Mouse (Mus musculus): ENCODE measurements around the gene Rabgef1. TPM values are rescaled to one million over a fixed set of nuclear protein-coding genes. Genes with fewer than 3 reads are reported as not detected.
A peak's percentile ranks its signal among the peaks of the same experiment; 100 is the strongest.
"Not testable (repeated sequence)": the region's sequence is repeated elsewhere in the genome, so short reads cannot be mapped to it uniquely, and the experiment has no call there.

The Rabgef1 gene
- total RNA-seq, 2 experiments from 2014 or later: 34.7 to 58.1 TPM

DNA sequence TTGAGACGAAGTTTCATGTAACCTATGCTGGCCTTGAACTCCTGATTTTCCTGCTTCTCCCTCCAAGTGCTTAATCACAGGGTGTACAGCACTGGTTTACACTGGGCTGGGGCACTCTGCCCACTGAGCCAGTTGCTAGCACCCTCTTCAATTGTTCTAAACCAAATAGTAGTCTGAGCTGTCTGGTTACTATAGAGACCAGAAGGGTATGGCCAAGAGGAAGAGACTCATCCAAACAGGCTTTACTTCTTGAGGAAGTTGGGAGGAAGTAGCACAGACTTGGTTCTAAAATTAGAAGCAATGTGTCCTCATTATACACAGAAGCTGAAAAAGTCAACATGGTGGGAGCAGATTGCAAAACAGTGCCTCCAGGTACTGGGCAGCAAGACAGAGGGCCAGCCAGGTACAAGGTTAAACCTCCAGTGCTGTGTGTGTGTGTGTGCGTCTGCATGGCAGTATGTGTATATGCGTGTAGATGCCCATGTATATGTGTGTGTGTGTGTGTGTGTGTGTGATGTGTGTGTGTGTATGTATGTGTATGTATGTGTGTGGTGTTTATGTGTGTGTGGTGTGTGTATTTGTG, 33.9 kb downstream of the Rabgef1 start:
- no peak for DNase-seq (ENCODE audit: low spot score in 2 of 2)

DNA sequence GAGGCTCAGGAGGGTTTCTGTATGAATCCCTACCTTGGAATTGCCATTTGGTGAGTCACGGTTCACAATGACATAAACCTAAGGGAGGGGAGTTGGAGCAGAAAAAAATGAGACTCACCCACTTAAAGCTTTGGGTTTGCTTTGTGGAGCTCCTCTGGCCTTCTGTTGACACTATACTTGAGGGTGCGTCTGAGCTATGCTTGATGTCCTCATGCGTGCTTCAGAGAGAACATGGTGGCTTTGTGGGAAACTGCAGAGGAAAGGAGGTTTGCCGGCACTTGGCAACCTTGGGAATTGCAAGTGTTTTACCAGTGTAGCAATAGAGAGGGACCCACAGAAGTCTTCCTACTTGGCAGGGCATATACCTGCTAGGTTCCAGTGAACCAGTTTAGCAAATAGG, 35.7 kb downstream of the Rabgef1 start:
- DNase-seq (ENCODE audit: low spot score in 2 of 2): no peak

DNA sequence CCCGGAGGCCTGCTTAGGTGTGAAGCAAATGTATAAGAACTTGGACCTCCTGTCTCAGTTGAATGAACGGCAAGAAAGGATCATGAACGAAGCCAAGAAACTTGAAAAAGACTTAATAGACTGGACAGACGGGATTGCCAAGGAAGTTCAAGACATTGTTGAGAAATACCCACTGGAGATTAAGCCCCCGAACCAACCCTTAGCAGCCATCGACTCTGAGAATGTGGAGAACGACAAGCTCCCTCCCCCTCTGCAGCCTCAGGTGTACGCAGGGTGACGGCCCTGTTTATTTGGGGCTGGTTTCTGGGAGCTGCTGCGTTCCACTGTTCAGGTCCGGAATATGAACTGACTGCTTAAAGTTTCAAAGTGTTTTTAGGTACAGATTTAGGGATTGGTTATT, 41.4 kb downstream of the Rabgef1 start:
- DNase-seq (ENCODE audit: low spot score in 2 of 2): no peak

DNA sequence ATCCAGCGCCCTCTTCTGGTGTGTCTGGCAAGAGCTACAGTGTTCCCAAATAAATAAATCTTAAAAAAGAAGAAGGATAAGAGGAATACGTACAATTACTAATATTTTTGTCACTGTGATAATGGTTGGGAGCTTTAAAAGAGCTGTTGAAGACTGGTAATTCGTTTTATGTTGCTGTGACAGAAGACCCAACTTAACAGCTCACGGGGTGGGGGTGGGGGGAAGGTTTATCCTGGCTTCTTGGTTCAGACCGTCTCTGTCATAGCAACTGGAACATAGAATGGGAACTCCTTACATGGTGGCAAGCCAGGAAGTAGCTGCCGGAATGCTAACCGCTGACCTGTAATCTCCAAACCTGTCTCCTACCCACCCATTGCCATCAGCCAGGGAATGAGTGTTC, 45.2 kb downstream of the Rabgef1 start, which contains the start of gene Tmem248:
Tmem248 (plus strand) TSS at position 301 of the 400 bp plus-strand sequence.
- DNase-seq (ENCODE audit: low spot score in 2 of 2): no peak

DNA sequence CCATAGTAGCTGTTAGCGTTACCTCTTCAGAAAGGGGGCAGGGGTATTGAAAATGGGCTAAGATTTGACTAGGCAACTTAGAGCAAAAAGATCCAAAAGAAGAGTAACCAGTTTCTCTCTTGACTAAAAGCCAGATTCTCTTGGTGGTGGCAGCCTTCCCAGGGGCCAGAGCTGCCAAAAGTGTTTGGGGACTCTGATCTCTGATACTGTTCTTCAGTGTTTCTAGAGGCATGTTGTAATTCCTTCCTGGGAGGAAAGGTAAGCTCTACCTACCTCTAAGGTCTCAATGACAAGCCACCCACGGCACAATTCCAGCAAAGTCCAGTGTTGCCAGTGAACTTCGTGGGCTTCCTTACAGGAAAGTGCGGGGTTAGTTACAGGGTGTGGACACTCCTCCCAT, 45.8 kb downstream of the Rabgef1 start:
- DNase-seq (ENCODE audit: low spot score in 2 of 2): no peak

DNA sequence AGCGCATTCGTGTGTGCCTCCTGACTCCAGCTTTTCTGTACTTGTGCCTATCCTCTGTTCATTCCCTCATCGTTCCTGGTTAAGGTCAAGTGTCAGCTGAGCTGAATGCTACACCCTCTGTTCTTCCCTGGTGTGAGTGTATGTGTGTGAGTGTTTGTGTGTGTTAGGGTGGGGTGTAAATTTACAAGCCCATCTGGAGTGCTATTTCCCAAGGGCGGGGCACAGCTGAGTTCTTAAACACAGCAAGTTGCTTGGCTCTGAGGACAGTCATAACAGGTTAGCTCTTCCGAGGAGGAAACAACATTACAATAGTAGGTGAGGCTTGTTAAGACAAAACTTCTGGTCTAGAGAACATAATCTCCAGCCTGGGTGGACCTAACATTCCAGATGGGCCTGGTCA, 46.7 kb downstream of the Rabgef1 start:
- DNase-seq (ENCODE audit: low spot score in 2 of 2): no peak

DNA sequence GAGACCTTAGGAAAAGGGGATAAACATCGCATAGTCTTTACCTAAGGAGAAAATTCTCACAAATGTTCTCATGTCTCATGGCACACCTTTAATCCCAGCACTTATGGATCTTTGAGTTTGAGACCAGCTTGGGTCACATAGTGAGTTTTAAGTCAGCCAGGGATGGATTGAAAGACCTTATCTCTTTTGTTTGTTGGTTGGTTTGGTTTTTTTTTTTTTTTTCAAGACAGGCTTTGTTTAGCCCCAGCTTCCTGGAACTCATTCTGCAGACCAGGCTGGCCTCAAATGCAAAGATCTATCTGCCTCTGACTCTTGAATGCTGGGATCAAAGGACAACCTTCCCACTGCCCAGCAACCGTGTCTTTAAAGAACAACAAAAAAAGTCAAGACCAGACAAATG, 49.7 kb downstream of the Rabgef1 start:
- no peak for DNase-seq (ENCODE audit: low spot score in 2 of 2)

DNA sequence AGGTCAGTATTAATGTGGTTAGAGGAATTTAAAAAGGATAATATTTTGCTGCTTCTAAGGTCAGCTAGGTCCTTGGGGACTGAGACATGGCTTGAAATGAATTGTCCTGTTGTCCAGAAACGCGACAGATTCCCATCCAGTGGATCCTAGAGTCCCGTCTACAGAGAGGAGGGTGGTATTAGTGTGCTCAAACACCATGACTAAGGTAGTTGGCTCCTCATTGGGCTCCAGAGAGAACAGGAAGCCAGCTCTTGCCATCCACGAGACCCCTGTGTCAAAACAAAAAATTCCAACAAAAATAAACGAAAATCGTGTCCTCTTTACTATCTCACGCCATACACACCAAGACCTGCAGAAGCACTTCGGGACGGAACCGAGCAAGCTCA, 50.2 kb downstream of the Rabgef1 start:
- no peak for DNase-seq (ENCODE audit: low spot score in 2 of 2)

DNA sequence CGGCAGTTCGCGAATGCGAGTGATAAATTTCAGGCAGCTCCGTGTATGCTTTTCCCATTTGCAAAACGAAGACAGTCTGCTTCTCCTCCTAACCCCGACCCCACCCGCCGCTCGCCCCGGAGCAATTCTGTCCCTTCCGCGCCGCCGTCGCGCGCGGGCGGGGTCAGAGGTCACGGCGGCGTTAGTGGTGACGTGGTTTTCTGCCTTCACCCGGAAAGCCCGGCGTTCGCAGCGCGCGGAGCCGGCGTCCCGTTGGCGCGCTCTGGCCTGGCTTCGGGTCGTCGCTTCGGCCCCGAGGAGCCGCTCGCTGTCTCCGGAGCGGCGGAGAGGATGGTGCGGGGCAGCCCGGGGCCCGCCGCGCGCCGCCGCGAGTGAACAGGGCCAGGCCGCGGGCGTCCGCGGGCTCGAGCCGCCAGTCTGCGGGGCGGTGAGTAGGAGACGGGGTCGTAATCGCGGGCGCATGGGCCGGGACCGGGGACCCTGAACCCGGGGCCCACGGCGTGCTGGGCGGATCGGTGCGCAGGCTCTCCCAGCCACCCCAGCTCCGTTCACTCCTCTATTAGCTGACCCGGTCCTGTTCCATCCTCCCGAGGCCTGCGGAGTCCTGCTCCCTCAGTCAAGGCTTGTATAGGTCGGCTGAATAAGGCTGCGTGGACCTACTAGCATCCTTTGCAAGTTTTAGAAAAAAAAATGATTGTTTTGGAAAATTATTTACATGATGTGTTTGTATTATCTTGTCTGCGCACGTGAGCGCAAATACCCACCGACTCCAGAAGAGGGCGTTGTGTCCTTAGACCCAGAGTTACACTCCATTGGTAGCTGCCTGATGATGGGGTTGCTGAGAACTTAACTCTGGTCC, 50.8 kb downstream of the Rabgef1 start:
- DNase-seq (ENCODE audit: low spot score in 2 of 2): peak; percentile 99

DNA sequence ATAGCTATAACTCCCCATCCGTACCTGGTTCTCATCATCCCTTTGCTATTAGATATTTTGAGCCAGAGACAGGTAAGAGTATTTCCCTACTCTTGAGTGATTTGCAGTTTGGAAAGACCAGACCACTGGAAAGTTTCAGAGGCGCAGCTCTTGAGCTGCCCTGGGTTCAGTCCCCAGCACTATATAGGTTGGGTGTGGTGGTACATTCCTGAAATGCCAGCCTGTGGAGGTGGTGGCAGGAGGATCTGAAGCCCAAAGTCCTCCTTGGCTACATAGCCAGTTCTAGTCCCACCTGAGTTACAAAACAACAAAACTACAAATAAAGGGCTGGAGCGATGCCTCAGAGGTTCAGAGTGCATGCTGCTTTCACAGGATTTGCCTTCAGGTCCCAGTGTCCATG, 55.2 kb downstream of the Rabgef1 start:
- no peak for DNase-seq (ENCODE audit: low spot score in 2 of 2)

DNA sequence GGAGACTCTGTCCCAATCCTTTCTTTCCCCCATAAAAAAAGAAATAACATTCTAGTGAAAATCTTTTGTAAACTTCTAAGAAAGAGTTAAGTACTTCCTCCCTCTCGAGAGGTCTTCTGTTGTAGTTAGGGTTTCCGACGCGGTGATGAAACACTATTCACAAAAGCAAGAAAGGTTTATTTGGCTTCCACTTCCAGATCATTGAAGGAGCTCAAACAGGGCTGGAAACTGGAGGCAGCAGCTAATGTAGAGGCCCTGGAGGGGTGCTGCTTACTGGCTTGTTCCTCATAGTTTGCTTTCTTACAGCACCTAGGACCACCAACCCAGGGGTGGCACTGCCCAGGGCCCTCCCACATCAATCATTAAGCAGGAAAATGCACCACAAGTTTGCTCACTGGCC, 56.5 kb downstream of the Rabgef1 start:
- DNase-seq (ENCODE audit: low spot score in 2 of 2): no peak

DNA sequence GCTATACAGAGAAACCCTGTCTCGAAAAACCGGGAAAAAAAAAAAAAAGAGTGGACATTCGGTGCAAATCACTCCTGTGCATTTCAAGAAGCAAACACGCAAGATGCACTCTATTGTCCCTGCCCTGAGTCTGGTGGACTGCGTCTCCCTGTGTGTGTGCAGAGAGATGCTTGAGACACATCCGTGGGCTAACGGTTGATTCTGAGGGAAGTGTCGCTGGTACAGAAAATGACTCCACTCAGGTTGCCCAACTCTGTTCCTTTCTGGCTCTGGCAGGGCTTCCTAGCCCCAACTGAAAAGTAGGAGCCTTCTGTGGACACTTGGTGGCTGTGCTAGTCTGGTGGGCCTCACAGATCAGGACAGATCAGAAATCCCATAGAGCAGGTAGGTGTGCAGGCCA, 64.7 kb downstream of the Rabgef1 start:
- DNase-seq (ENCODE audit: low spot score in 2 of 2): no peak

DNA sequence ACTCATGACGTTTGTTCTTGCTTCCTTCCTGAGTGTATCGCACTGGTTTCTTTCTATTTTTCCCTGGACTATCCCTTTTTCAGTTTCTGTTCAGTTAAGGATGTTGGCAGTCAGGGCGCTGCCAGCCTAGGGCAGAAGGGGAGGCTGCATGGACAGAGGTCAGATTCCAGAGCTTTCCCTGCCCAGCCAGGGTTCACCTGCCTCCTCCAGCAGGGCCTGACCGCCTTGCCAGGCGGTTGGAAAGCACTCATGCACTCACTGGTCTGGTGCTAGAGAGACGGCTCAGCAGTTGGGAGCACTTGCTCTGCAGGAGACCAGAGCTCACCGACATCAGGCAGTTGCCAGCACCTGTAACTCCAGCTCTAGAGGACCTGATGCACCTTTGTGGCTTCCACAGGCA, 67.6 kb downstream of the Rabgef1 start:
- DNase-seq (ENCODE audit: low spot score in 2 of 2): no peak

DNA sequence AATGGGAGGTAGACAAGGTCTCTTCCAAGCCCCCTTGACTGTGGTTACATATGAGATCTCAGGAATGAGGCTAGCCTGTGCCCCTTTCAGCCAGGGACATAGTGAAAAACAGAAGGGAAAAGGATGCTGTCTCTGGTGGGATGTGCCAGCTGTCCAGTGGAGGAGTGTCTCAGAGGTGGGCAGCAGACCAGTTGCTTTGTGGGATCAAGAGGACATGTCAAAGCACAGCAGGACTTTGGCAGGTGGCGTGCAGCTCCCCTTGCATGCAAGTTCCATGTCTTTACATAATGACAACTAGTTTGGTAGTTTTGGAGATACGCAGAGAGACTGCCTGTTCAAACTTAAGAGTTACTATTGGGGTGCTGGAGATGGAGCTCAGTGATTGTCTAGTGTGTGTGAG, 68.3 kb downstream of the Rabgef1 start:
- no peak for DNase-seq (ENCODE audit: low spot score in 2 of 2)

DNA sequence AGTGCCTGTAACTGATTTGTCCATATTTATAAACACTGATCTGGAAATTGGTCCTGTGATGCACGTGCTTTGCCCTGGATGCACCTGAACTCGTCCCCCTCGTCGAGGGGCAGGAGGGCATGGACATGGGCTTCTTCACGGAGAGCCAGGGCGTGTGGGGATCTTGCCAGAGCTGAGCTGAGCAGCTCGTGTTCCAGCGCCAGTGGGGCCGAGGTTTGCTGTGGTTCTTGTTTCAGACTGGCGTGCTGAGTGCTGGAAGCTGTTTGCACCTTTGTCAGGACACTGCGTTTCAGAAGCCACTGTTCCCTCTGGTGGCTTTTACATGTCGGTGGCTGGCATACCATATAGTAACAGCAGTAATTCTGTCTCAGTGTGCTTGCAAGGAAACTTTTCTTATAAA, 69.8 kb downstream of the Rabgef1 start:
- no peak for DNase-seq (ENCODE audit: low spot score in 2 of 2)

DNA sequence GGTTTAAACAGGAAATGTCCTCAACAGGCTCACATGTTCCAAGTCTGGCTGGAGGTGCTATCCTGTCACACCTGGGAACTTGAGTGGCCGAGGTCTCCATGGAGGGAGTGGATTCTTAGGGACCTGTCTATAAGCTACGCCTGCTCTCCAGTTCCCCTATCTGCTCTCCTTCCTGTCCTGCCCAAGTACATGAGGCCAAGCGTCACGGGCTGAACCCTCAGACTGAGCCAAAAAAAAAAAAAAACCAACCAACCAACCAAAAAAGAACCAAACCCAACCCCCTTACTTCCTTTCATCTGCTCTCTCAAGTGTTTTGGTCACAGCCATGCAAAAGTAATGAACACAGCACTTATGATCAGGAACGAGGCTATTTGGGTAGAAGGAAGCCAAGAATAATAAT, 76.2 kb downstream of the Rabgef1 start:
- DNase-seq (ENCODE audit: low spot score in 2 of 2): no peak

DNA sequence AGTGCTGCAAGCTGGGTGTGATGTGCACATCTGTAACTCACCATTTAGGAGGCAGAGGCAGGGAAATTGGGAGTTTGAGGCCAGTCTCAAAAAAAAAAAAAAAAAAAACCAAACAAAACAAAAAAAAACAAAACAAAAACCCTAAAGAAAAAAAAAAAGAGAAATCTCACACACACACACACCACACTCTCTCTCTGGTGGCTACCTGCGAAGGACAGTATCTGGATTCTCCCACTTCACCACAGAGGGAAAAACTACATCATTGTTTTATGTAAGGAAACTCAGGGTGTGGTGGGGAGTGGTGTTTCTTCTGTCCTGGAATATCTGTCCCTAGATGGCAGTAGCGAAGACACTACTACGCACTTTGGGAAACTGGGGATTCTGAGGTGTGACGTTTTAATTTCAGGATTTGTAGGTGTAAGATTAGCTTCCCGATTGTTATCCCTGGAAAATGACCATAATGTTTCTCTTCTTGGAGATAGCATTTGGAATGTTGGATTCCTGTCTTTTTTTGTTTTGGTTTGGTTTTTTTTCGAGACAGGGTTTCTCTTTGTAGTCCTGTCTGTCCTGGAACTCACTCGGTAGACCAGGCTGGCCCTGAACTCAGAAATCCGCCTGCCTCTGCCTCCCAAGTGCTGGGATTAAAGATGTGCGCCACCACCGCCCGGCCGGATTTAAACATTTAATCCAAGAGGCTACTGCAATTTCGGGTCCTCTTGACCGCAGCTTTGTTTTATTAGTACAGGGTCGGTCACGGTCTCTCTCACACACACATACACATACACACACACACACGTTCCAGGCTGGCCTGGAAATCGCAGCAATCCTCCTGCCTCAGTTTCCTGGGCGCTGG, 82.8 kb downstream of the Rabgef1 start:
- no peak for DNase-seq (ENCODE audit: low spot score in 2 of 2)

DNA sequence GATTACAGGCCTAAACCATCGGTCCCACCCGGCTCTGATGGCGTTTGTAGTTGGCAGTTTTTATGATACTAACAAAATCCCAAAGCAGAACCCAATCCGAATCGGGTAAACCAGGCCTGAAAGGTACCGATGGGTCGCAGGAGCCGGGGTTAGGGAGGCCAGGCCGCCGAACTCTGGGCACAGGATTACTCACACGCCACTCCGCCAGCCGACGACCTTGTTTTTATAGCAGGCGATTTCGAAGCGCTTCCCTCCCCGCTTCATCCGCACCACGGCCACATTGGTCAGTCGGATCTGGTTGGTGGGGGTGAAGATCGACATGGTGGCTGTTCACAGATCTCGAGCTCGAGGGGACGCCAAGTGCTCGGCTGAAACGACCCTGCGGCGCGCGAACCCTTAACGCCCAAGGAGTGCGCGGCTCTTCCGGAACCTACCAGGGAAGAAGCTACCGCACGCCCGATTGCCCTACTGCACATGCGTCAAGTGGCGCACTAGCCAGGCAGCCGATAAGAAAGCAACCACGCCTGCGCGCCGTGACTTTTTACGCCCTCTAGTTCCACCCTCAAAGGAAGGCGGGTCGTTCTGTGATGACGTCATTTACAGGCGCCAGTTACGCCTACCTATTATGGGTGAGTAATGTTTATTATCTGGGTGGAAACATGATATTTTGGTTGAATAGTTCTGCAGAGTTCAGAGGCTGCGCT, 83.6 kb downstream of the Rabgef1 start, which contains the start of the genes Sbds and Tyw1:
Sbds (minus strand) TSS at position 514 of the 704 bp plus-strand sequence.
Tyw1 (plus strand) TSS at position 603 of the 704 bp plus-strand sequence.
- DNase-seq (ENCODE audit: low spot score in 2 of 2): peak; percentile 93 to 95

DNA sequence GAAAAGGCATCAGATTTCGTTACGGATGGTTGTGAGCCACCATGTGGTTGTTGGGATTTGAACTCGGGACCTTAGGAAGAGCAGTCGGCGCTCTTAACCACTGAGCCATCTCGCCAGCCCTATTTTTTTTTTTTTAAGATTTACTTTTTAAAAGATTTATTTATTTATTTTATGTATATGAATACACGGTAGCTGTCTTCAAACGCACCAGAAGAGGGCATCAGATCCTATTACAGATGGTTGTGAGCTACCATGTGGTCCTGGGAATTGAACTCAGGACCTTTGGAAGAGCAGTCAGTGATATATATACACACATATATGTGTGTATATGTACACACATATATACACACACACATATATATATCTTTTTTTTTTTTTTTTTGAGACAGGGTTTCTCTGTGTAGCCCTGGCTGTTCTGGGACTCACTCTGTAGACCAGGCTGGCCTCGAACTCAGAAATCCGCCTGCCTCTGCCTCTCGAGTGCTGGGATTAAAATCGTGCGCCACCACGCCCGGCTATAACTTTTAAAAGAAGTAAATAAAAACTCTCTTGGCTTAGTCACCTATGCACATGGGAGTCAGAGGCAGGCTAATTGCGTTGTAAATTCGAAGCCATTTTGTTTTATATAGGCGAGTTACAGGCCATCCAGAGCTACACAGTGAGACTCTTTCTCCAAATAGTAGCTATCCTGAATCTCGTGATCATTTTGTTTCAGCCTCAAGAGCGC, 84.4 kb downstream of the Rabgef1 start:
- not testable (repeated sequence) for DNase-seq (ENCODE audit: low spot score in 2 of 2)

DNA sequence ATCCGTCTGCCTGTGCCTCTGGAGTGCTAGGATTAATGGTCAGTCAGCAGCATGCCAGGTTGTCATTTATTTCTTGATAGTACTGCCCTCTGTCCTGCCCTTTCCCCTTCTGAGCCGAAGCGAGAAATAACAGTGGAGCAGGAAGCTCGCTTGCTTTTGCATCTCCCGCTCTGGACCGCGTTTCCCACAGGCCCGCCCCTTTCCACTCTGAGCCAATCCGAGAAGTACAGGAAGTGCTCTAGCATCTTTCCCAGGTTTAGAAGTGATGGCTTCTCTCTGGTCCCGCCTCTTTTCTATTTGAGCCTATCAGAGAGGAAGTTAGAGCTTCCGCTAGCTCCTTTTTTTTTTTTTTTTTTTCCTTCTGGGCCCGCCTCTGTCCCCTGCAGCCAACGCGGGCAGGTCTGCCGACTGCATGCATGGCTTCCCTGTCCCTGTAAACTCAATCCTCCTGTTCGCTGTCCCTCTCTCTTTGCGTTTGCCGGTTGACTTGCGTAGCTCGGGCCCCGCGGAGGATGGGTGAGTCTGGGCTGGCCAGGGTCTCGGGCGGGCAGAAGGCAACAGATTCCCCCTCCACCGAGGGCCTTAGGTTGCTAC, 85.2 kb downstream of the Rabgef1 start:
- peak; percentile 80 to 84 for DNase-seq (ENCODE audit: low spot score in 2 of 2)

Data from adrenal gland, adult 18-20 months (tissue).